Mouse (Mus musculus): ENCODE data around the gene Uck2. TPM values are rescaled to one million over a fixed set of nuclear protein-coding genes. Genes with fewer than 3 reads are reported as not detected.

Gene Uck2
- polyA plus RNA-seq, 1 experiment from 2014 or later: 68.8 TPM

- Histone ChIP-seq H3K27me3 (ENCODE audit: control insufficient read depth, insufficient read depth, low read length) (no peaks in the 10 kb centered on the region), H3K4me2 (ENCODE audit: low read depth, low read length) (no peak overlapping the region), H3K9ac (ENCODE audit: low read length) (no peak overlapping the region), H3K36me3 (ENCODE audit: control insufficient read depth, insufficient read depth) (0 out of 2 replicates have a peak, but pooled peaks cover 4% of the 10 kb centered on the region), H3K27ac (ENCODE audit: low read length) (no peak overlapping the region), H3K4me1 (ENCODE audit: control insufficient read depth, insufficient read depth, low read length) (no peaks in the 10 kb centered on the region), H3K9me3 (replicated peaks; ENCODE audit: control insufficient read depth, low read length) (no peaks in the 10 kb centered on the region), H3K4me3 (ENCODE audit: low read length) (no peak overlapping the region)
- no peak; the same call in 1 of the 2 replicates for ATAC-seq (replicated peaks; ENCODE audit: extremely low read depth, insufficient read depth, low FRiP score)
- 2% methylated on average over 5 of the region's 5 CpGs for WGBS
Observed at GRCm38 (mm10) chr1:167220303-167221174, 64.6 kb downstream of the Uck2 start.

DNA sequence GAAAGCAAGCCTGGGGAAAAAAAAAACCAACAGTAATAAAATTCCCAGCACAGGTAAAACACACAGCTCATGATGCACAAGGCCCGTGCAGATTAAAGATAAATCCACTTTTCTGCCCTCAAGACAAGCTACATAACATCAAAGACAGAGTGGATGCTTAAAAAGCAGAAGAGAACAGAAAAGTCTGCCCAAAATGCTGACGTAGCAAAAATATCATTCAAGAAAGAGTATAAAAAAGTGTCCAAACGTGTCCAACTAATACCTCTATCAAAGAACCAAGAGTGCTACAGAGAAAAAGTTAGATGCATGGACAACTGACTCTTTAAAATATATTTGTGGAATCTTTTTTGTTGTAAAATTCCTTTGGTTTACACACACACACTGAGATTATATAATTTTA, 69.7 kb downstream of the Uck2 start:
- H3K27me3 ChIP-seq (ENCODE audit: control insufficient read depth, insufficient read depth, low read length): no peaks in the 10 kb centered on the region
- no peaks in the 10 kb centered on the region for H3K9me3 ChIP-seq (replicated peaks; ENCODE audit: control insufficient read depth, low read length)
- no peak overlapping the region for H3K27ac ChIP-seq (ENCODE audit: low read length)
- no peaks in the 10 kb centered on the region for H3K36me3 ChIP-seq (ENCODE audit: control insufficient read depth, insufficient read depth)
- H3K4me1 ChIP-seq (ENCODE audit: control insufficient read depth, insufficient read depth, low read length): no peaks in the 10 kb centered on the region
- ATAC-seq (replicated peaks; ENCODE audit: extremely low read depth, insufficient read depth, low FRiP score): no peak
- H3K4me3 ChIP-seq (ENCODE audit: low read length): no peak overlapping the region
- WGBS: 71% methylated on average over 3 of the region's 3 CpGs
- H3K4me2 ChIP-seq (ENCODE audit: low read depth, low read length): no peak overlapping the region
- no peak overlapping the region for H3K9ac ChIP-seq (ENCODE audit: low read length)

DNA sequence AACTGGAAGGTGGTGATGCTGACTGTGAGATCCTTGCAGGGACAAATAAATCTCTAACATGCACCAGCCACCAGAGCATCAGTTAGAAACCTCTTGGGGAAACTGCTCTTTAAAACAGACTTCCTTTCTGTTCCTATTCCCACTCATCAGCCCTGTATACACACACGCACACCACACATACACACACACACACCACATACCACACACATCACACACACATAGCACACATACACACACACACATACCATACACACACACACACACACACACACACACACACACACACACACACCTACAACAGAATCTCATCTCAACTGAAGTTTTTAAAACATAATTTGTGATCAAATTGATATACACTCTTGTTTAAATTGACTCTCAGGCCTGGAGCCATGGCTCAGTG, 72.4 kb downstream of the Uck2 start:
- no peaks in the 10 kb centered on the region for H3K9me3 ChIP-seq (replicated peaks; ENCODE audit: control insufficient read depth, low read length)
- no peak for ATAC-seq (replicated peaks; ENCODE audit: extremely low read depth, insufficient read depth, low FRiP score)
- no peaks in the 10 kb centered on the region for H3K4me1 ChIP-seq (ENCODE audit: control insufficient read depth, insufficient read depth, low read length)
- no peak overlapping the region for H3K27ac ChIP-seq (ENCODE audit: low read length)
- WGBS: 90% methylated on average over 1 of the region's 1 CpGs
- H3K27me3 ChIP-seq (ENCODE audit: control insufficient read depth, insufficient read depth, low read length): no peaks in the 10 kb centered on the region
- no peaks in the 10 kb centered on the region for H3K36me3 ChIP-seq (ENCODE audit: control insufficient read depth, insufficient read depth)
- no peak overlapping the region for H3K9ac ChIP-seq (ENCODE audit: low read length)
- H3K4me3 ChIP-seq (ENCODE audit: low read length): no peak overlapping the region
- H3K4me2 ChIP-seq (ENCODE audit: low read depth, low read length): no peak overlapping the region

DNA sequence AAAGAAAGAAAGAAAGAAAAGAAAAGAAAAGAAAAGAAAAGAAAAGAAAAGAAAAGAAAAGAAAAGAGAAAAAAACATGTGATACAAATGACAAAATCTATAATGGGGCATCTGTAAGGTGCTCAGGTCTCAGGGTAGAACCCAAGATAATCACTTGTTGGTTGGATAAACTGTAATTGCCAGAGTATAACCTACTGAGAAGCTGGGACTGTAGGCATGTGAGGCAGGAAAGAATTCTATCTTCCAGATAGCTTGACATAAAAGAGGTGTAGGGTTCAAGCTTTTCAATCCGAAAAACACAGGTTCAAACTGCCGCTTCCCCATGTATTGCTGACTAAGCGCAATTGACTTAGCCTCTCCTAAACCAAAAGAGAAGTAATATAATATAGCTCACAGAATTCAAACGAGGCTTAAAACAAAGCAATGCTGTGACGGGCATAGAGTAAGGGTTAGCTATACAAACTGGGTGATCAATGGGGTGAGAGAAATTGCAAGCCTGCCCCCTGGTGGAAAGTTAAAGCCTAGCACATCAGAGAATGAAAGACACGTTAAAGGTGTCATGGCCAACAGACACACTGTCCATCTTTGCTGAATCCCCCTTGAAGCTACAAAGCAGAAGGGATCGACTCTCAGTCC, 73.0 kb downstream of the Uck2 start:
- Histone ChIP-seq H3K4me1 (ENCODE audit: control insufficient read depth, insufficient read depth, low read length) (no peaks in the 10 kb centered on the region), H3K9ac (ENCODE audit: low read length) (no peak overlapping the region), H3K4me3 (ENCODE audit: low read length) (no peak overlapping the region), H3K36me3 (ENCODE audit: control insufficient read depth, insufficient read depth) (no peaks in the 10 kb centered on the region), H3K4me2 (ENCODE audit: low read depth, low read length) (no peak overlapping the region), H3K9me3 (replicated peaks; ENCODE audit: control insufficient read depth, low read length) (no peaks in the 10 kb centered on the region), H3K27me3 (ENCODE audit: control insufficient read depth, insufficient read depth, low read length) (no peaks in the 10 kb centered on the region), H3K27ac (ENCODE audit: low read length) (no peak overlapping the region)
- no peak for ATAC-seq (replicated peaks; ENCODE audit: extremely low read depth, insufficient read depth, low FRiP score)
- 25% methylated on average over 7 of the region's 7 CpGs for WGBS

DNA sequence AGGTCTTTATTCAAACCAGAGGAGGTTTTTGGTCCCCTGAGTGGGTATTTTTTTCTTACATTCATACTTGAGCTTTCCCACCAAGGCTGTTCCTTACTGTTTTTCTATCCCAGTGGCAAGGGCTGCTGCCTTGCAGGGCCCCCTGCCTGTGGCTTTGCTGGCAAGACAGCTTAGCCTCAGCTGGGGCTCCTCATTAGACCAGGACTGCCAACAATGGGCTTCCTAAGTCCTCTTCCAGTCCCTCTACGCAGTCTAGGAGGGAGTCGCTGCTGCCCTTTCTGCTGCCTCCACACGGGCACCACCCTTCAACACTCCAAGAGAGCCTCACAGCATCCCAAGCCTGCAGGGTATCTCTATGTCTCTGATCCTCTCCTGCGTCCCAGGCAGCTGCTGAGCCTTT, 76.3 kb downstream of the Uck2 start:
- 47% methylated on average over 4 of the region's 4 CpGs for WGBS
- H3K9ac ChIP-seq (ENCODE audit: low read length): no peak overlapping the region
- H3K4me1 ChIP-seq (ENCODE audit: control insufficient read depth, insufficient read depth, low read length): no peaks in the 10 kb centered on the region
- no peaks in the 10 kb centered on the region for H3K9me3 ChIP-seq (replicated peaks; ENCODE audit: control insufficient read depth, low read length)
- no peak overlapping the region for H3K4me2 ChIP-seq (ENCODE audit: low read depth, low read length)
- no peaks in the 10 kb centered on the region for H3K36me3 ChIP-seq (ENCODE audit: control insufficient read depth, insufficient read depth)
- no peaks in the 10 kb centered on the region for H3K27me3 ChIP-seq (ENCODE audit: control insufficient read depth, insufficient read depth, low read length)
- no peak for ATAC-seq (replicated peaks; ENCODE audit: extremely low read depth, insufficient read depth, low FRiP score)
- H3K27ac ChIP-seq (ENCODE audit: low read length): no peak overlapping the region
- H3K4me3 ChIP-seq (ENCODE audit: low read length): no peak overlapping the region

DNA sequence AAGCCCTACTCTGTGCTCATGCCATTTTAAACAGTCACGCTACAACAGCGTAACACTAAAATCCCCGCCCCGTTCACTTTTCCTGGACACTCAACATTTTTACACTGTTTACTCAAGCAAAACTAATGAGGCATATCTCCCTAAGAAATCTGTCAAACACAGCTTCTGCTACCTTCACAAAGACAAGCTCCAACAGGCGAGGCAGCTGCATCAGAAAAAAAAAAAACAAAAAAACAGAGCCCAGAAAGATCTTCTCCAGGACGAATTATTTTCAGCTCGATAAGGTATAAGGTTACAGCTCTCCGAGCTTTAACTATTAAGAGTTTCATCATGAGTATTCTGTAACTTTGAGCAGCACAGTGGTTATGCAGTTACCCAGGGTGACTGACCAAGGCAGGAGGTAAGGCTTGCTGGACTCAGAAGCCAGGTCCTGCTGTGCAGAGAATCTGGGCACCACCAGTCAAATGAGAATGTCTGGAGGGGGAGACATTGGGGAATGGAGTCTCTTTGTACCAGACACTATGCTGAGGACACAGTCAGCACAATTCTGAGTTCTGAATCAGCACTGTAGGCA, 79.9 kb downstream of the Uck2 start:
- 66% methylated on average over 8 of the region's 8 CpGs for WGBS
- no peak overlapping the region for H3K4me2 ChIP-seq (ENCODE audit: low read depth, low read length)
- H3K9ac ChIP-seq (ENCODE audit: low read length): no peak overlapping the region
- H3K4me1 ChIP-seq (ENCODE audit: control insufficient read depth, insufficient read depth, low read length): no peaks in the 10 kb centered on the region
- no peaks in the 10 kb centered on the region for H3K9me3 ChIP-seq (replicated peaks; ENCODE audit: control insufficient read depth, low read length)
- ATAC-seq (replicated peaks; ENCODE audit: extremely low read depth, insufficient read depth, low FRiP score): no peak
- no peaks in the 10 kb centered on the region for H3K36me3 ChIP-seq (ENCODE audit: control insufficient read depth, insufficient read depth)
- H3K4me3 ChIP-seq (ENCODE audit: low read length): no peak overlapping the region
- no peak overlapping the region for H3K27ac ChIP-seq (ENCODE audit: low read length)
- H3K27me3 ChIP-seq (ENCODE audit: control insufficient read depth, insufficient read depth, low read length): no peaks in the 10 kb centered on the region

DNA sequence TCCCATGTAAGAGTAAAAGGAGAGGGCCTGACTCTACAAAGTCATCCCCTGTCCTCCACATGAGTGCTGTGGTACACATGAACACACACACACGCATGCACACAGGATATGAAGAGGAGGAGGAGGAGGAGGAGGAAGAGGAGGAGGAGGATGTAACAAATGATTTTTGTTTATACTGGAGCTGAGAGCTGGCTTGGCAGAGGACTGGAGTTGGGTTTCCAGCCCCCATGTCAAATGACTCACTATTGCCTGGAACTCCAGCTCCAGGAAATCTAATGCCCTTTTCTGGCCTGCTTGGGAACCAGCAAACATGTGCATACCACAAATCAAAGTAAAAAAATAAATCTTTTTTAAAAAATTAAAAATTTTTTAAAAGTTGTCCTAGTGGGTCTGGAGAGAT, 80.7 kb downstream of the Uck2 start:
- Histone ChIP-seq H3K36me3 (ENCODE audit: control insufficient read depth, insufficient read depth) (no peaks in the 10 kb centered on the region), H3K4me2 (ENCODE audit: low read depth, low read length) (no peak overlapping the region), H3K27ac (ENCODE audit: low read length) (no peak overlapping the region), H3K27me3 (ENCODE audit: control insufficient read depth, insufficient read depth, low read length) (no peaks in the 10 kb centered on the region), H3K4me3 (ENCODE audit: low read length) (no peak overlapping the region), H3K9me3 (replicated peaks; ENCODE audit: control insufficient read depth, low read length) (no peaks in the 10 kb centered on the region), H3K4me1 (ENCODE audit: control insufficient read depth, insufficient read depth, low read length) (no peaks in the 10 kb centered on the region), H3K9ac (ENCODE audit: low read length) (no peak overlapping the region)
- no peak for ATAC-seq (replicated peaks; ENCODE audit: extremely low read depth, insufficient read depth, low FRiP score)
- WGBS: 65% methylated on average over 1 of the region's 1 CpGs

DNA sequence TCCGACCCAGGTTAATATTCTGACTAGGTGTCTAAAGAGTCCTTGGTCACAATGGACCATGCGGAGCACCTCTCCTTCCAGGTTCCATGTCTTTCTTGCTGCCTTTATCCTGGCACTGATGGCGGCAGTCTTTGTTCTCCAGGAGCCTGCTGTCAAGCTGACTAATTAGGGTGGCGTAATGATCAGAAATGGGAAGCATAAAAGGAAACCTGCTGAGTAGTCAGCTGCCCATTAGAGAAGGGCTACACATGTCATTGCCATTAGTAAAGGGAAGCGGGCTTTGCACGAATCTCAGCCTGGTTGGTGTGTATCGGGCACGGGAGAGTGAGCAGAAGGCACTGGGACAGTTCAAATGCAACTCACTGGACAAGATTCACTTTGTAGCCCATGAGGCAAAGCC, 90.4 kb downstream of the Uck2 start:
- 80% methylated on average over 8 of the region's 8 CpGs for WGBS
- Histone ChIP-seq H3K4me3 (ENCODE audit: low read length) (no peak overlapping the region), H3K4me1 (ENCODE audit: control insufficient read depth, insufficient read depth, low read length) (no peaks in the 10 kb centered on the region), H3K9ac (ENCODE audit: low read length) (no peak overlapping the region), H3K27ac (ENCODE audit: low read length) (no peak overlapping the region), H3K9me3 (replicated peaks; ENCODE audit: control insufficient read depth, low read length) (no peaks in the 10 kb centered on the region), H3K36me3 (ENCODE audit: control insufficient read depth, insufficient read depth) (no peaks in the 10 kb centered on the region), H3K27me3 (ENCODE audit: control insufficient read depth, insufficient read depth, low read length) (no peaks in the 10 kb centered on the region), H3K4me2 (ENCODE audit: low read depth, low read length) (no peak overlapping the region)
- no peak for ATAC-seq (replicated peaks; ENCODE audit: extremely low read depth, insufficient read depth, low FRiP score)

DNA sequence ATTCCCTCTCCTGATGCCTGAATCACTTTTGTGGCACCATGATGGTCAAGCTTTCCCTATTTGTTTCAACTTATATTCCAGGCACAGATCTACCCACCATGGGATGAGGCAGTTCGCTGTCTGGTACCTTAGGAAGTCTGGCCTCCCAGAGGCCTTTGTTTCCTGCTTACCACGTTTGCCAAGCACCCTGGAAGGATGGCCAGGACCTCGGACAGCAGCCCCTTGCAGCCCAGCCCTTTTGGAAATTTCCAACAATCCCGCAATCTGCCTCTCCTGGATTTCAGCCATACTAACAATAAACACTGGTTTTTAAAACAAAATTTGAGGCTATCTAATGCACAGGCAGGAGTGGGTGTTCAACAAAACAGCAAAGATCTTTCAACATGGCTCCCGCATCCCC, 97.3 kb downstream of the Uck2 start:
- H3K27me3 ChIP-seq (ENCODE audit: control insufficient read depth, insufficient read depth, low read length): no peaks in the 10 kb centered on the region
- no peak overlapping the region for H3K4me3 ChIP-seq (ENCODE audit: low read length)
- H3K4me2 ChIP-seq (ENCODE audit: low read depth, low read length): no peak overlapping the region
- no peaks in the 10 kb centered on the region for H3K4me1 ChIP-seq (ENCODE audit: control insufficient read depth, insufficient read depth, low read length)
- WGBS: 27% methylated on average over 5 of the region's 5 CpGs
- no peaks in the 10 kb centered on the region for H3K9me3 ChIP-seq (replicated peaks; ENCODE audit: control insufficient read depth, low read length)
- H3K27ac ChIP-seq (ENCODE audit: low read length): no peak overlapping the region
- no peak for ATAC-seq (replicated peaks; ENCODE audit: extremely low read depth, insufficient read depth, low FRiP score)
- H3K9ac ChIP-seq (ENCODE audit: low read length): no peak overlapping the region
- H3K36me3 ChIP-seq (ENCODE audit: control insufficient read depth, insufficient read depth): no peaks in the 10 kb centered on the region

Data from heart, embryonic 16.5 days (tissue).